Mouse (Mus musculus) neural tube, embryonic 13.5 days (tissue): ENCODE results near the gene Gm20388. TPM values are rescaled to one million over a fixed set of nuclear protein-coding genes. Genes with fewer than 3 reads are reported as not detected.

Experiments
- ATAC-seq: fragments of 200-750 bp; cut with Nextera tagmentation; 2 replicates; pipeline ENCODE4 v1.8.0; 2017; ENCODE audit warnings: low read depth, mild to moderate bottlenecking, moderate TSS enrichment, moderate library complexity
- H3K27ac ChIP-seq: fragments of 300-500 bp; sonication (generic); replicated peaks from 2 replicates; pipeline ENCODE4 v1.5.1; 2015; ENCODE audit warnings: moderate library complexity, mild to moderate bottlenecking, inconsistent platforms
- H3K27me3 ChIP-seq: fragments of 300-500 bp; sonication (generic); 2 replicates; pipeline ENCODE4 v1.6.1; 2015; ENCODE audit warnings: mild to moderate bottlenecking, inconsistent platforms
- H3K36me3 ChIP-seq: fragments of 300-500 bp; sonication (generic); 2 replicates; pipeline ENCODE4 v1.6.1; 2015; ENCODE audit warnings: mild to moderate bottlenecking, inconsistent platforms
- H3K4me1 ChIP-seq: fragments of 300-500 bp; sonication (generic); replicated peaks from 2 replicates; pipeline ENCODE4 v1.6.1; 2015; ENCODE audit warnings: inconsistent platforms
- H3K4me2 ChIP-seq: fragments of 300-500 bp; sonication (generic); 2 replicates; pipeline ENCODE4 v1.6.1; 2015; ENCODE audit warnings: inconsistent platforms, mild to moderate bottlenecking, moderate library complexity
- H3K4me3 ChIP-seq: fragments of 300-500 bp; sonication (generic); 2 replicates; pipeline ENCODE4 v1.5.1; 2015; ENCODE audit warnings: mild to moderate bottlenecking, inconsistent platforms
- H3K9ac ChIP-seq: fragments of 300-500 bp; sonication (generic); 2 replicates; pipeline ENCODE4 v1.6.1; 2015; ENCODE audit warnings: moderate library complexity, mild to moderate bottlenecking, inconsistent platforms
- H3K9me3 ChIP-seq: fragments of 300-500 bp; sonication (generic); 2 replicates; pipeline ENCODE4 v1.6.1; 2016; ENCODE audit warnings: inconsistent platforms
- WGBS: fragments of 180-500 bp; shearing (Covaris S2); methylation state at CpG from one replicate; pipeline ENCODE4 v1.1.7; 2015; 5-methylcytosine and 5-hydroxymethylcytosine counted together
- polyA plus RNA-seq: library from polyadenylated mRNA; unstranded; fragments of >200 nt; fragmentation: Nextera tagmentation; extraction: Ambion mirVana; gene quantifications from 2 replicates; pipeline ENCODE4 v1.2.1, GENCODE M21; 2015

Gm20388 gene
- polyA plus RNA-seq, 1 experiment from 2014 or later: 0.27 TPM

- Histone ChIP-seq H3K36me3 (no peaks in the 10 kb centered on the region), H3K9me3 (no peaks in the 10 kb centered on the region), H3K27ac (no peak overlapping the region), H3K4me2 (no peak overlapping the region), H3K9ac (no peak overlapping the region), H3K4me3 (no peak overlapping the region), H3K4me1 (peaks cover 20% of the 10 kb centered on the region), H3K27me3 (no peaks in the 10 kb centered on the region)
- WGBS: 14% methylated on average over 6 of the region's 6 CpGs
- no peak; the same call in 1 of the 2 replicates for ATAC-seq
Measured at GRCm38 (mm10) chr8:121850018-121850417, 1939.4 kb downstream of the Gm20388 start.

DNA sequence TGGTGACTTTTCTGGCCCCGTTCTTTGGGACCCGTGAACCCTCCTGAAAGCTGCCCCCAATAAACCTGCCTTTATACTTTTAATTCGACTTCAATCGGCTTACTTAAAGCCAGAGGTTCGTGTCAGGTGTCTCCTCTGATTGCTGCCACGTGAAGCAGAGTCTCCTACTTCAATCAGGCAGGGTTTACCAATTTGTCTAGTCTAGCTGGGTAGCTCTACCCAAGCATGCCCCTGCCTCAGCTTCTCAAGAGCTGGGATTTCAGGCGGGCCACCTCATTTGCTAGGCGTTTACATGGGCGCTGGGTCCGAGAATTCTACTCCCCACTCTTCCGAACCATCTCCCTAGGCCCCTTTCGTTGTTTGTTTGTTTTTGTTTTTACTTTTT is 1939.8 kb downstream of the Gm20388 start:
- Histone ChIP-seq H3K4me3 (0 out of 2 replicates have a peak overlapping the region, but pooled peaks have one; percentile 11), H3K27ac (no peak overlapping the region), H3K36me3 (no peaks in the 10 kb centered on the region), H3K27me3 (no peaks in the 10 kb centered on the region), H3K4me2 (peak overlapping the region; percentile 52), H3K9me3 (no peaks in the 10 kb centered on the region), H3K9ac (no peak overlapping the region), H3K4me1 (peaks cover 20% of the 10 kb centered on the region)
- peak; percentile 17; the same call in 1 of the 2 replicates for ATAC-seq
- WGBS: 44% methylated on average over 12 of the region's 12 CpGs

GRCm38 (mm10) chr8:121850821-121851470 is 1940.3 kb downstream of the Gm20388 start:
- Histone ChIP-seq H3K9ac (peak overlapping the region; percentile 56), H3K4me2 (peak overlapping the region; percentile 52), H3K27me3 (no peaks in the 10 kb centered on the region), H3K9me3 (no peaks in the 10 kb centered on the region), H3K27ac (no peak overlapping the region), H3K4me3 (0 out of 2 replicates have a peak overlapping the region, but pooled peaks have one; percentile 11), H3K36me3 (no peaks in the 10 kb centered on the region), H3K4me1 (peaks cover 20% of the 10 kb centered on the region)
- peak; percentile 65 for ATAC-seq
- WGBS: 4% methylated on average over 24 of the region's 24 CpGs

DNA sequence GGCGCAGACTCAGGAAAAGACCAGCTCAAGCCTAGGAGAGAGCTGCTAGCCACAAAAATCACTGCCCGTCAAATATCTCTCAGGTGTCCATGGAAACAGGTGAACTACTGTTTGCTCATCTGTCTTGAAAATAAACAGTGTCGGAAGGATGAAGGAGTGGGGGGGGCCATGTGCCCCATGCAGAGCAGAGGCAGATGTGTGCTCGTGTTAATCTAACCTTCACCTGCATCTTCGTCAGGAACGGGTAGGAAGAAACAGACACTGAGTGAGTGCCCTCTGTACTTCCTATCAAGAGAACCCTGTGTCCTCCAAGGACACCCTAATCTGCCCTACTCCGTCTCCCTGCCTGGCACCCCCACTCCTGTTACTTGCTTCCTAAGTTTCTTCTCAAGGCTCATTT is 1941.1 kb downstream of the Gm20388 start:
- Histone ChIP-seq H3K4me1 (peaks cover 20% of the 10 kb centered on the region), H3K27ac (no peak overlapping the region), H3K4me3 (no peak overlapping the region), H3K9me3 (no peaks in the 10 kb centered on the region), H3K36me3 (no peaks in the 10 kb centered on the region), H3K4me2 (no peak overlapping the region), H3K27me3 (no peaks in the 10 kb centered on the region), H3K9ac (peak overlapping the region; percentile 56; the same call in 1 of the 2 replicates)
- WGBS: 60% methylated on average over 7 of the region's 7 CpGs
- ATAC-seq: no peak

GRCm38 (mm10) chr8:121852464-121852863 is 1941.8 kb downstream of the Gm20388 start:
- ATAC-seq: no peak
- Histone ChIP-seq H3K9me3 (no peaks in the 10 kb centered on the region), H3K4me1 (peaks cover 20% of the 10 kb centered on the region), H3K36me3 (no peaks in the 10 kb centered on the region), H3K4me3 (no peak overlapping the region), H3K4me2 (no peak overlapping the region), H3K9ac (no peak overlapping the region), H3K27ac (no peak overlapping the region), H3K27me3 (no peaks in the 10 kb centered on the region)
- WGBS: 71% methylated on average over 7 of the region's 7 CpGs

DNA sequence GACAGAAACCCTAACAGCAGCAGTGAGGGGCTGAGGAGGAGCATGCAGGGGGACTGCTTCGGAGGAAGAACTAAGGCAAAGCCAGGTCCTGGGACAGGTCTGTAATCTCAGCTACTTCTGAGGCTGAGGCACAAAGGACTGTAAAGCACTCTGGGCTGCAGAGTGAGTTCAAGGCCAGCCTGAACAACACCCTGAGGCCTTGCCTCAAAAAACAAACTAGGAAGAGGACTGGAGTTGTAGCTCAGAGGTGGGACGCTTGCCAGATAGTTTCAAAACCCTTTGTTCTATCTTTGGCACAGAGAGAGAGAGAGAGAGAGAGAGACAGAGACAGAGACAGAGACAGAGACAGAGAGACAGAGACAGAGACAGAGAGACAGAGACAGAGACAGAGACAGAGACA is 1942.9 kb downstream of the Gm20388 start:
- no peak overlapping the region for H3K4me2 ChIP-seq
- H3K4me1 ChIP-seq: peaks cover 16% of the 10 kb centered on the region
- WGBS: 87% methylated on average over 2 of the region's 2 CpGs
- H3K27ac ChIP-seq: no peak overlapping the region
- ATAC-seq: no peak
- no peak overlapping the region for H3K9ac ChIP-seq
- H3K36me3 ChIP-seq: no peaks in the 10 kb centered on the region
- no peaks in the 10 kb centered on the region for H3K27me3 ChIP-seq
- H3K9me3 ChIP-seq: no peaks in the 10 kb centered on the region
- no peak overlapping the region for H3K4me3 ChIP-seq

- H3K9ac ChIP-seq: no peak overlapping the region
- H3K4me1 ChIP-seq: peaks cover 6% of the 10 kb centered on the region
- H3K9me3 ChIP-seq: no peaks in the 10 kb centered on the region
- no peak overlapping the region for H3K4me2 ChIP-seq
- no peak overlapping the region for H3K4me3 ChIP-seq
- H3K36me3 ChIP-seq: no peaks in the 10 kb centered on the region
- 84% methylated on average over 14 of the region's 14 CpGs for WGBS
- no peaks in the 10 kb centered on the region for H3K27me3 ChIP-seq
- H3K27ac ChIP-seq: no peak overlapping the region
- ATAC-seq: no peak
Measured at GRCm38 (mm10) chr8:121856071-121856746, 1945.6 kb downstream of the Gm20388 start.

- H3K4me1 ChIP-seq: no peaks in the 10 kb centered on the region
- H3K36me3 ChIP-seq: no peaks in the 10 kb centered on the region
- no peak overlapping the region for H3K4me3 ChIP-seq
- WGBS: 72% methylated on average over 9 of the region's 9 CpGs
- H3K9me3 ChIP-seq: no peaks in the 10 kb centered on the region
- no peak for ATAC-seq
- no peak overlapping the region for H3K4me2 ChIP-seq
- no peak overlapping the region for H3K27ac ChIP-seq
- H3K9ac ChIP-seq: no peak overlapping the region
- no peaks in the 10 kb centered on the region for H3K27me3 ChIP-seq
Measured at GRCm38 (mm10) chr8:121857331-121857730, 1946.7 kb downstream of the Gm20388 start.

DNA sequence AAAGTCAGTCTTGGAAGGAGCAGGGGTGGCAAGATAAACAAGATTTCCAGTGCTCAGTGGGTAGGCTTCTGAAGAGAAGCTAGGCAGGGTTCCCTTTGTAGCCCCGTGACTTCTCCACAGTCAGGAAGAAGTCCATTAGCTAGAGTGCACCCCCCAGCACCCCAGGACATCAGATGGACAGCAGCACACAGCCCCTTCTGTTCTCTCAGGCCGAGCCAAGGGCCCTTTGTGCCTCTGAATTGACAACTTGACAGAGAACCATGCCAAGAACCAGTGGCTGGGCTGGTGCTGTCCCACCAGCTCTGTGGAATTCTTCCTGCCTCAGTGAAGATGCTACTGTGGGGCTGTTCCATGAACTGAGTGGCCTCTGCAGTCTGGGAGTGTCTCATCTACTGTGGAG is 1947.1 kb downstream of the Gm20388 start:
- WGBS: 59% methylated on average over 2 of the region's 2 CpGs
- no peaks in the 10 kb centered on the region for H3K4me1 ChIP-seq
- ATAC-seq: no peak
- no peaks in the 10 kb centered on the region for H3K36me3 ChIP-seq
- no peak overlapping the region for H3K4me2 ChIP-seq
- no peak overlapping the region for H3K4me3 ChIP-seq
- no peak overlapping the region for H3K9ac ChIP-seq
- H3K9me3 ChIP-seq: no peaks in the 10 kb centered on the region
- no peaks in the 10 kb centered on the region for H3K27me3 ChIP-seq
- no peak overlapping the region for H3K27ac ChIP-seq

- Histone ChIP-seq H3K36me3 (no peaks in the 10 kb centered on the region), H3K9me3 (no peaks in the 10 kb centered on the region), H3K4me2 (no peak overlapping the region), H3K27ac (no peak overlapping the region), H3K27me3 (no peaks in the 10 kb centered on the region), H3K4me1 (no peaks in the 10 kb centered on the region), H3K9ac (no peak overlapping the region), H3K4me3 (no peak overlapping the region)
- ATAC-seq: no peak
- WGBS: 58% methylated on average over 6 of the region's 6 CpGs
Measured at GRCm38 (mm10) chr8:121861276-121861675, 1950.6 kb downstream of the Gm20388 start.

DNA sequence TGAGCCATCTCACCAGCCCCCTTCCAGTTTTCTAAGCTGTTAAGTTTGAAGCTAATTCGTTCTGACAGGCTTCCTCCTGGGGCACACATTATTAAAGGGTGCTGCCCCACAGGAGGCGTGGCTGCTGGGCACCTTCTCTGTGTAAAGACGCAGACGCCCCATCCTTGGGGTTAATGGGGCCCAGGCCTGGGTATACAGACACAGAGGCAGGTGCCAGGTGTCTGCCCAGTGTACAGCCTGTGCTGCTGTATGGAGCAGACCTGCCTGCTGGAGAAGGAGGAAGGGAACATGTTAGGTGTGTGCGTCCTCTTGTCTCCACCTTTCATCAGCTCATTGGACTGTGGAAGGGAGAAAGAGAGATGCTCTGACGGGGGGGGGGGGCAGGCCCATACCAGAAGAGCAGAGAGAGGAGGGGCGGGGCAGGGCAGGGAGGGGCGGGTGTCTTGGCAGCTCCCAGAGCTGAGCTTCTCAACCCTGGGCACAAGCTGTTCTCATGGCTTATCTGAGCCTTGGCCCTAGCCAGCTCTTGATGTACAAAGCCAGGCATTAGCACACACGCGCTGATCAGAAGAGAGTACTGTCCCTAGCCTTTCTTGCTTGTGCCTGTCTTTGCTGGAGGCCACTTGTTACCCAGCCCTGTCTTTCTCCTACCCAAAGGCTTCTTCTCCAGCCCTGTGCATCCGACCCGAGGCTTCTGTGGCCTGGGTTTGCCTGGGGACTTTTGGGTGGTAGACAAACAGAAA is 1951.3 kb downstream of the Gm20388 start:
- Histone ChIP-seq H3K4me3 (no peak overlapping the region), H3K4me2 (no peak overlapping the region), H3K4me1 (no peaks in the 10 kb centered on the region), H3K36me3 (no peaks in the 10 kb centered on the region), H3K27ac (no peak overlapping the region), H3K27me3 (no peaks in the 10 kb centered on the region), H3K9ac (no peak overlapping the region), H3K9me3 (no peaks in the 10 kb centered on the region)
- no peak for ATAC-seq
- 81% methylated on average over 9 of the region's 12 CpGs for WGBS

DNA sequence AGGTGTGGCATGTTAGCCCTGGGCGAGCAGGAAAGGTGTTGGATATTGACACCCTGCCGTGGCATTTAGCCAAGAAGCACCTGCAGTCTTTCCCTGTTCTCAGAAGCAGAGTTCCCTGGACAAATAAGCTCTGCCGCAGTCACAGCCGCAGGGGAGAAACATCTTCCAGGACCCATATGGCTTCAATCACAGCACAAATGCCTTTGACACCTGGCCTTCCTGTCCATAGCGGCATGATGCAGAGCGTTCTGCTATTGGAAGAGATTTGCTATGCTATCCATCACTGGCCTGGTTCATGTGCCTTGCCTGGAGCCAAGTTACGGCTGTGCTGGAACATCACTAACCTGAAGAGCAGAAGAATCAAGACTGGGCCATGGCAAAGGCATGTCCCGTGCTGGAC is 1954.7 kb downstream of the Gm20388 start:
- Histone ChIP-seq H3K4me1 (no peaks in the 10 kb centered on the region), H3K9ac (no peak overlapping the region), H3K9me3 (no peaks in the 10 kb centered on the region), H3K36me3 (no peaks in the 10 kb centered on the region), H3K27ac (no peak overlapping the region), H3K4me3 (no peak overlapping the region), H3K4me2 (no peak overlapping the region), H3K27me3 (no peaks in the 10 kb centered on the region)
- no peak for ATAC-seq
- WGBS: 80% methylated on average over 8 of the region's 8 CpGs
